Mouse (Mus musculus) gastrocnemius, adult 8-10 months (tissue): ENCODE measurements around the gene Olfr283. TPM values are rescaled to one million over a fixed set of nuclear protein-coding genes. Genes with fewer than 3 reads are reported as not detected.

ENCODE experiments used
- total RNA-seq, 4 experiments: library from RNA; stranded (reverse); gene quantifications; 2 replicates each; pipeline ENCODE4 v1.2.4; 2022

Gene Olfr283
- total RNA-seq, 4 experiments from 2014 or later: not detected

Other genes with a start within 250 kb of the Olfr283 start
- 100 to 1,000 TPM; 123 to 141 (median 129) TPM for gene Asb8, start 215.3 kb downstream of the Olfr283 start, total RNA-seq
- gene Ccdc184, start 213.8 kb downstream of the Olfr283 start, total RNA-seq: not detected
- not detected for gene Olfr288, start 185.4 kb downstream of the Olfr283 start, total RNA-seq
- not detected for gene Gm44579, start 160.0 kb downstream of the Olfr283 start, total RNA-seq
- gene Olfr287, start 159.9 kb downstream of the Olfr283 start, total RNA-seq: not detected
- not detected for gene Olfr286, start 146.5 kb downstream of the Olfr283 start, total RNA-seq
- gene H1fnt, start 123.7 kb downstream of the Olfr283 start, total RNA-seq: not detected
- gene Zfp641, start 84.8 kb downstream of the Olfr283 start, total RNA-seq: 10 to 100 TPM in 3 of 4 experiments, 1 to 10 TPM in 1; 9.8 to 16.3 (median 13.7) TPM
- gene Olfr285, start 63.6 kb downstream of the Olfr283 start, total RNA-seq: not detected
- not detected for gene Olfr284, start 40.0 kb downstream of the Olfr283 start, total RNA-seq
- gene Olfr282, start 50.3 kb upstream of the Olfr283 start, total RNA-seq: not detected
- gene Olfr281, start 71.6 kb upstream of the Olfr283 start, total RNA-seq: not detected
- not detected for gene OR5BS1P, start 89.0 kb upstream of the Olfr283 start, total RNA-seq
- not detected for gene Lalba, start 101.8 kb upstream of the Olfr283 start, total RNA-seq
- not detected for gene Olfr279, start 111.5 kb upstream of the Olfr283 start, total RNA-seq
- 10 to 100 TPM; 65.5 to 72.7 (median 69.8) TPM for gene Kansl2, start 153.3 kb upstream of the Olfr283 start, total RNA-seq
- gene Ccnt1, start 190.0 kb upstream of the Olfr283 start, total RNA-seq: 10 to 100 TPM; 14.3 to 19.4 (median 15.7) TPM
- under 1 TPM in 1 of 4 experiments, not detected in 3; 0.63 TPM for gene 4930415O20Rik, start 190.1 kb upstream of the Olfr283 start, total RNA-seq
- gene Adcy6, start 229.1 kb upstream of the Olfr283 start, total RNA-seq: 10 to 100 TPM; 13.4 to 21.4 (median 19.1) TPM
- gene Cacnb3, start 249.9 kb upstream of the Olfr283 start, total RNA-seq: 1 to 10 TPM in 2 of 4 experiments, under 1 TPM in 2; 0.78 to 1.1 (median 1.0) TPM